Mouse (Mus musculus) stomach, embryonic 16.5 days (tissue): Measurements from ENCODE around the gene Slco3a1. TPM values are rescaled to one million over a fixed set of nuclear protein-coding genes. Genes with fewer than 3 reads are reported as not detected.
A peak's percentile ranks its signal among the peaks of the same experiment; 100 is the strongest.

Experiments used
- ATAC-seq: fragments of 200-750 bp; cut with Nextera tagmentation; 2 replicates; pipeline ENCODE4 v1.8.0; 2017; ENCODE audit warnings: moderate number of reproducible peaks, moderate TSS enrichment; ENCODE audit not compliant: insufficient read depth, low FRiP score
- H3K27ac ChIP-seq: fragments of 300-500 bp; sonication (generic); 2 replicates; pipeline ENCODE4 v1.5.1; 2014; ENCODE audit warnings: low read length
- H3K27me3 ChIP-seq: fragments of 300-500 bp; sonication (generic); 2 replicates; pipeline ENCODE4 v1.6.1; 2014; ENCODE audit warnings: low read length, control low read depth, mixed read lengths; ENCODE audit not compliant: control insufficient read depth, insufficient read depth
- H3K36me3 ChIP-seq: fragments of 300-500 bp; sonication (generic); 2 replicates; pipeline ENCODE4 v1.6.1; 2014; ENCODE audit warnings: low read length; ENCODE audit not compliant: control insufficient read depth, insufficient read depth
- H3K4me1 ChIP-seq: fragments of 300-500 bp; sonication (generic); 2 replicates; pipeline ENCODE4 v1.6.1; 2014; ENCODE audit warnings: low read length, control low read depth, mixed read lengths; ENCODE audit not compliant: control insufficient read depth, insufficient read depth
- H3K4me2 ChIP-seq: fragments of 300-500 bp; sonication (generic); 2 replicates; pipeline ENCODE4 v1.6.1; 2014; ENCODE audit warnings: low read depth, low read length, mixed read lengths
- H3K4me3 ChIP-seq: fragments of 300-500 bp; sonication (generic); replicated peaks from 2 replicates; pipeline ENCODE4 v1.5.1; 2014; ENCODE audit warnings: mild to moderate bottlenecking, low read length
- H3K9ac ChIP-seq: fragments of 300-500 bp; sonication (generic); 2 replicates; pipeline ENCODE4 v1.6.1; 2014; ENCODE audit warnings: low read length
- H3K9me3 ChIP-seq: fragments of 300-500 bp; sonication (generic); replicated peaks from 2 replicates; pipeline ENCODE4 v1.6.1; 2016; ENCODE audit warnings: low read length, control low read depth; ENCODE audit not compliant: control insufficient read depth
- WGBS: fragments of 180-500 bp; shearing (Covaris S2); extraction: QIAGEN DNeasy Blood & Tissue Kit; methylation state at CpG from one replicate; pipeline ENCODE4 v1.1.7; 2014; 5-methylcytosine and 5-hydroxymethylcytosine counted together
- polyA plus RNA-seq: library from polyadenylated mRNA; unstranded; fragments of >200 nt; fragmentation: Nextera tagmentation; extraction: Ambion mirVana; gene quantifications from 2 replicates; pipeline ENCODE4 v1.2.1, GENCODE M21; 2015

Slco3a1 gene
- polyA plus RNA-seq, 1 experiment from 2014 or later, result 10.7 TPM

DNA sequence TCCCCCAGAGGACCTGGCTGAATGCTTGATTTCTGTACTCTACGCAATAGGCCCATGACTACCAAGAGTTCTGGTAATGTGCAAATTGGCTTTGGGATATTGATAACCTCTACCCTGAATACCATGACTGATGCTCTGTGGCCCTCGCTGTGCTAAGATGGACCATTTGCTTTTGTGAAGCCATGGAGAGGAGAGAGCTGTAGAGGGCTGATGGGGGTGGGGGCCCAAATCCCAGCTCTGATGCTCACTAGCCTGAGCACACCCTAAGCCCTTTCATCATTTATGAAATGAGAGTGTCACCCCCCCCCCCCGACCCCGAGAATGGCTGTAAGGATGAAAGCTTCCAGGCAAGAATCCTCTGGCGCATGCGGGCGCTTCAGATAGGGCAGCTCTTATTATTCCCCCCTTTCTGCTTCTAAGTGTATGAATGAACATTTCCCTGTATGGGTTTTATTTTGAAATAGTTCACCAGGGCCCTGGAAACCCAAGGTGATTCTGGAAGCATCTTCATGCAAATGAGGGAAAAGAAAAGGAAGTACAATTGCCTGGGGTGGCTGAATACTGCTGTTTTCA, 206.2 kb downstream of the Slco3a1 start:
- no peak overlapping the region for H3K4me2 ChIP-seq
- 0 out of 2 replicates have a peak, but pooled peaks cover 6% of the 10 kb centered on the region for H3K4me1 ChIP-seq
- H3K27ac ChIP-seq, result no peak overlapping the region
- no peaks in the 10 kb centered on the region for H3K9me3 ChIP-seq
- no peak overlapping the region for H3K9ac ChIP-seq
- H3K27me3 ChIP-seq, result no peaks in the 10 kb centered on the region
- H3K36me3 ChIP-seq, result no peaks in the 10 kb centered on the region
- no peak overlapping the region for H3K4me3 ChIP-seq
- WGBS, result 89% methylated on average over 7 of the region's 7 CpGs
- ATAC-seq, result no peak

DNA sequence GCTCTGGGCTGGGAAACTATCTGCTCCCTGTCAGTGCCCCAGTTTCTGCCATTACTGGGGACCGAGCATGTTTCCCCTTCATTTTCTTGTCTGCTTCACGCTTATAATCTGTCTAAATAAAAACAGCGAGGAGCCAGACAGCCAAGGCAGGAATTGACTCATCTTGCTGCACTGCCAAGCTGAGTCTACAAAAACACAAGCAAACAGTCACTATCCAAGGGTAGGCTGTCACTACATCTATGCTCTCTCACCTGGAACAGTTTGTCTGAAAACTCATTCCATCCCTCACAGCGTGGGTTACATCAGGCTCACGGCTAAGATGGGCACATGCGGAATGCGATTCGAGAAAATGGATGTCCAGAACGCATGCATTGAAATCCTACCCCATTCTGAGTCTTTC, 207.6 kb downstream of the Slco3a1 start:
- ATAC-seq, result no peak
- Histone ChIP-seq H3K4me3 (no peak overlapping the region), H3K36me3 (no peaks in the 10 kb centered on the region), H3K9me3 (no peaks in the 10 kb centered on the region), H3K27me3 (no peaks in the 10 kb centered on the region), H3K4me1 (0 out of 2 replicates have a peak, but pooled peaks cover 6% of the 10 kb centered on the region), H3K4me2 (no peak overlapping the region), H3K27ac (no peak overlapping the region), H3K9ac (no peak overlapping the region)
- WGBS, result 82% methylated on average over 9 of the region's 9 CpGs

DNA sequence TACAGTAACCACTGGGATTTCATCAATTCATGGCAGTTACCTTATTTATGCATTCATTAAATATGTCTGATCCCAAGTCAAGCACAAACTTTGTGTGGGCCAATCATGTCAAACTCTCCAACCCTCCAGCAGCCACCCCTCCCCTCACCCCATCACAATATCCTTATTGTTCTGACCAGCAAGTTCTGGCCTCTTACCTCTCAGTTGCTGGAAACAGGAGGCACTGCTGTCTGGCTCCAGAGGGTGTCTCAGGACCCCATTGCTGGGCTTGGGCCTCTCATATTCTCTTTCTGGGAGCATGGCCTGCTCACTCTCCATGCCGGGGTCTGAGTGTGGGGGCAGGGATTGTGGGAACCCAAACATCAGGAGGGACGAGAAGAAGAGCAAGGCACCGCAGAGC, 208.1 kb downstream of the Slco3a1 start:
- Histone ChIP-seq H3K27me3 (no peaks in the 10 kb centered on the region), H3K4me2 (no peak overlapping the region), H3K36me3 (no peaks in the 10 kb centered on the region), H3K9me3 (no peaks in the 10 kb centered on the region), H3K9ac (no peak overlapping the region), H3K4me3 (no peak overlapping the region), H3K27ac (no peak overlapping the region), H3K4me1 (0 out of 2 replicates have a peak, but pooled peaks cover 7% of the 10 kb centered on the region)
- no peak for ATAC-seq
- 73% methylated on average over 3 of the region's 3 CpGs for WGBS

DNA sequence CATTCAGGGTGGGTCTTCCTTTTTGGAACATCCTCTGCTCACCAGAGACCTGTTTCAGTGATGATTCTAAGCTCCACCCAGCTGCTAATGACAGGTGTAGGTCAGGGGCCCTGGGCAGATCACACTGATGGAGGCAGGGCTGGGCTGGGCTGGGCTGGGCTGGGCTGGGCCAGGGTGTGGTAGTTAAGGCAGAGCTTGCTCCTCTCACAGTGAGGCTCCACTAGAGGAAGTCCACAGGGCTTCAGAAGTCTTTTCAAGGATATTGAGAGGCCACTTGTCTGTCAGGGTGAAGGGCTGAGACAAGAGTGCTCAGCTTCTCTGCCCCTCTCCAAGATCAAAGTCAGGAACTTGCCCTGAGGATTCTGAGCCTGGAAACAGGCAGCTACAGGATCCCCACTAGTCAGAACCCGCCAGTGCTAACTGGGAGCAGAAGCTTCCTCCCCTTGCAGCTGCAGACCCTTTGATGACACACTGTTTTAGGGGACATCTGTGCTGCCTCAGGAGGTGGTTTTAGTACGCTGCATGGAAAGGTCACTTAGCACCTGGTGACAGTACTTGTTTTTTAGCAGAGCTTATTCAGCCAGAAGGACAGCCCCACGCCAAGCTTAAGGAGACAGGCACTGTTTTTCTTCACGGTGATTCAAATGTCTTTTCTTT, 213.3 kb downstream of the Slco3a1 start:
- Histone ChIP-seq H3K27ac (no peak overlapping the region), H3K27me3 (no peaks in the 10 kb centered on the region), H3K36me3 (no peaks in the 10 kb centered on the region), H3K4me1 (0 out of 2 replicates have a peak, but pooled peaks cover 3% of the 10 kb centered on the region), H3K9me3 (no peaks in the 10 kb centered on the region), H3K4me3 (no peak overlapping the region), H3K4me2 (no peak overlapping the region), H3K9ac (no peak overlapping the region)
- WGBS, result 47% methylated on average over 4 of the region's 4 CpGs
- ATAC-seq, result peak; percentile 33; the same call in 1 of the 2 replicates

DNA sequence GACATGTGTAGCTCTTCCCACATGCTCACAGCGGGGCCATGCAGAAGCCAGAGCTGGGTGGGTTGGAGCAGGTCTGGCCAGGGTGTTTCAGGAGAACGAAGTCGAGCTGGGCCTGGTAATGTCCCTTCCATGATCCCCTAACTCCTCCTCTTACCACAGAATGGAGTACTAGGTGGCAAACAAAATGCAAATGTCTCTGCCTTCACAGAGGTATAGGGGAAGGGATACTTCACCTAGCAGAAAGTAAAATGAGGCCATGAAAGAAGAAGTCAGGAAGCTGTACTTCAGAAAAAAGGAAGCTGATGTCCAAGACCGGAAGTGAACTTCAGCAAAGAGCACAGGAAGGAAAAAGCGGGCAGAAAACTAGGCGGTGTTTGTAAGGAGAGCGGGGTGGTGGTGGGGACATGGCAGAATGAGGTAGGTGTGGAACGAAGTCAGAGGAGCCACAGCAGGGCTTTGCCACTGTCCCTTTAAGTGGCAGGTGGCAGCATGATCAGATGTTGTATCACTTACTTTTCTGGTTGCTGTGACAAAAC, 214.1 kb downstream of the Slco3a1 start:
- H3K9me3 ChIP-seq, result no peaks in the 10 kb centered on the region
- H3K4me3 ChIP-seq, result no peak overlapping the region
- no peak overlapping the region for H3K27ac ChIP-seq
- H3K4me1 ChIP-seq, result 0 out of 2 replicates have a peak, but pooled peaks cover 3% of the 10 kb centered on the region
- WGBS, result 79% methylated on average over 8 of the region's 8 CpGs
- no peak overlapping the region for H3K9ac ChIP-seq
- no peaks in the 10 kb centered on the region for H3K36me3 ChIP-seq
- H3K4me2 ChIP-seq, result no peak overlapping the region
- no peak for ATAC-seq
- H3K27me3 ChIP-seq, result no peaks in the 10 kb centered on the region

DNA sequence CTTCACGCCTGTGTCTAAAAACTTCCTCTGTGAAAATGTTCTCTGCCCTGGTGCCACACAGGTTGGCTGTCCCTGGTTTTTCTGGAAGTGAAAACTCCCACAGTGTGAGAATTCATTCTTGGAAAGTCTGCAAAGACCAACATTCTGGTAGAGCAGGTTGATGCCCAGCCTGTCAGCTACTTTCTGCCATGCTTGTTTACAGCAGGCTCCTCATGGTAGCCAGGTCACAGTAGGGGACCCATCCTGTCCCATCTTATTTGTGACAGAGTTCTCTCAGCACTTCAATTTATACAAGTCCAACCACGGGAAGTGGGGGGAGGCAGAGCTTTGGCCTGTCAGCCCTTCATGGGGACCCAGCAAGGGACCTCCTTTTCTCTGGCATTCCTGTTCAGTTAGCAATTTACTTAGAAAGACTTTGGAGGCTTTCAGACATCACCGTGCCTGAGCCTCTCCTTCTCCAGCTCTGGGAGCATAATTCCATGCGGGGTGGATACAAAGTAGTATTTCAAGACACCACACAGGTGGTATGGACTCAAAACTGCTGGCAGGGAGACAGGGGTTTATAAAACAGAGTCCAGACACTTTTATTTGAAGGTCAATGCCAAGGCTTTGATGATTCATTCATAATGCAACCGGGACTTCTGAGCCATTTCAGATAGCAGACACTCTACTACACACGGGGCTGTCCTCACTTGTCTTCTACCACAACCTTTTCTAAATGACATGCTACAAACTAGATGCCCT, 216.7 kb downstream of the Slco3a1 start:
- Histone ChIP-seq H3K9me3 (no peaks in the 10 kb centered on the region), H3K9ac (no peak overlapping the region), H3K27ac (no peak overlapping the region), H3K27me3 (no peaks in the 10 kb centered on the region), H3K4me3 (no peak overlapping the region), H3K4me1 (0 out of 2 replicates have a peak, but pooled peaks cover 3% of the 10 kb centered on the region), H3K36me3 (no peaks in the 10 kb centered on the region), H3K4me2 (no peak overlapping the region)
- 69% methylated on average over 6 of the region's 6 CpGs for WGBS
- ATAC-seq, result no peak

DNA sequence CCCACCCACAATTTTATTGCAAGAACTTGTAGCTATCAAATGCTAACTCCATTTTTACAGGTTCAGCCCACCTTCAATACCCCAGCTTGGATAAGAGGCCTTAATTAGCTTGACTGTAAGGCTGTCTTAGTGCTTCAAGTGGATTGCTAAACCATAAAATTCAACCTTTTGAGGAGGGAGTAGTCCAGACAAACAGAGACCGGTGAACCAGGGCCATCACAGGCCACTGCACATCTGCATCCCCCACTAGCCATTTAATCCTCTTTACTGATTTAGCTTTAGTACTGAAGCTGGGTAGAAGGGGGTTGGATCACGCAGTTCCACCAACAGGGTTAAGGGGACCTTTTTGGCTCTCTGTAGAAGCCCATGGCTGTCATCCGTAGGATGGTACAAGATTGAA, 222.3 kb downstream of the Slco3a1 start:
- no peak overlapping the region for H3K9ac ChIP-seq
- 0 out of 2 replicates have a peak, but pooled peaks cover 7% of the 10 kb centered on the region for H3K4me1 ChIP-seq
- ATAC-seq, result no peak
- H3K9me3 ChIP-seq, result no peaks in the 10 kb centered on the region
- H3K27ac ChIP-seq, result no peak overlapping the region
- no peaks in the 10 kb centered on the region for H3K36me3 ChIP-seq
- H3K27me3 ChIP-seq, result no peaks in the 10 kb centered on the region
- no peak overlapping the region for H3K4me2 ChIP-seq
- no peak overlapping the region for H3K4me3 ChIP-seq
- 92% methylated on average over 3 of the region's 3 CpGs for WGBS

DNA sequence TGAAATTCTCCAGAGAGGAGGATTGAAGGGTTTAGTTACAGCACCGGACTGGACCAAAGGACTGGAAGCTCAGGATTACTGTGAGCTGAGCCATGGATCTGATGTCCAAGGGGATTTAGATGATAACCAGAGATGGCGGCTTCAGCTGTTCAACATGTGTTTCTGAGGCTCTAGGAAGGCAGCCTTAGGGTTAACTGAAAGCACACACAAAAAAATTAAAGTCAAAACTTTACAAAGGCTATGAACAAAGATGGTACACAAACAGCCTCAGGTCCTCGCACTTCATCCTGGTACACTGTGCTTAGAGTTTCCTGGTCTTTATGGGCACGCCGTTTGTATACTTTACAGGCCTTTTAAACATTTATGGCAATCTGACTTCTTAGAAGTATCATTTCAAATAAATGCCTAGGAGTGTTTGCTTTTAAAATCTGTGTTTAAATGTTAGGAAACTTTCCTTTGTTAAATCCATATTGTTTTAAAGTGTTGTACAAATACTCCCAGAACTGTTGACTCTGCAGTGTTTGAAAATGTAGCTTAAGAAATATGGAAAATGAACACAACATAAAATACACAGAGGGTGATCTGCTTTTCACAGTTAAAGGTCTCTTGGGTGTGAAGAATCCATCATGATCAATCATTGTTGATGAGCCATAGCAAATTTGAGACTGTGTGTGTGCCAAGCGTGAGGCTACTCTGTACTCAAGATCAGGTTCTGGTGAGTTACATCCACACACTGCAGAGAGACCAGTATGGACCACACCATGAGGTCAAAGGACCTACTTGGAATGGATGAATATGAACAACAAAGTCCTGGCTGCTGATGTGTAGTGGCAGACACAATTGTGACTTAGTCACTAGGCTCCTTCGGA, 223.5 kb downstream of the Slco3a1 start:
- no peak overlapping the region for H3K4me2 ChIP-seq
- H3K9ac ChIP-seq, result no peak overlapping the region
- 0 out of 2 replicates have a peak, but pooled peaks cover 7% of the 10 kb centered on the region for H3K4me1 ChIP-seq
- no peaks in the 10 kb centered on the region for H3K9me3 ChIP-seq
- no peak overlapping the region for H3K4me3 ChIP-seq
- H3K27ac ChIP-seq, result peak overlapping the region; percentile 29; the same call in 1 of the 2 replicates
- no peaks in the 10 kb centered on the region for H3K27me3 ChIP-seq
- no peaks in the 10 kb centered on the region for H3K36me3 ChIP-seq
- whole genome bisulfite sequencing, result 42% methylated on average over 7 of the region's 7 CpGs
- ATAC-seq, result 0 out of 2 replicates have a peak, but pooled peaks have one; percentile 47
